Mouse (Mus musculus): ENCODE measurements around the gene Hsd3b6. TPM values are rescaled to one million over a fixed set of nuclear protein-coding genes. Genes with fewer than 3 reads are reported as not detected.
"Not testable (repeated sequence)": the region's sequence is repeated elsewhere in the genome, so short reads cannot be mapped to it uniquely, and the experiment has no call there.

The Hsd3b6 gene
- 100 to 1,000 TPM in 1 of 2 experiments, 10 to 100 TPM in 1; 71.8 to 159 TPM for total RNA-seq (2021)
- long read RNA-seq, experiment 1, transcript Hsd3b6-201 (4 exons, 1,802 nt), result major isoform, 91 of 100 reads
- long read RNA-seq, experiment 1, partial matches to known transcripts, result 2 of 100 reads
- long read RNA-seq, experiment 1, other reads (novel, unspliced or antisense), result 7 of 100 reads
- long read RNA-seq, experiment 2, transcript Hsd3b6-201 (4 exons, 1,802 nt), result major isoform, 35 of 42 reads
- long read RNA-seq, experiment 2, partial matches to known transcripts, result 2 of 42 reads
- long read RNA-seq, experiment 2, other reads (novel, unspliced or antisense), result 4 of 42 reads

GRCm38 (mm10) chr3:98814101-98814670 lies at the start of gene Hsd3b6:
Gene Hsd3b6, minus strand, starts transcription at chr3:98814443.
- peak; percentile 20 to 31 for DNase-seq

- DNase-seq, result no peak
These were observed 48.6 kb upstream of the Hsd3b6 start for GRCm38 (mm10) chr3:98862800-98863199.

GRCm38 (mm10) chr3:98859576-98859975 lies 45.3 kb upstream of the Hsd3b6 start, which contains the start of gene Hsd3b1:
Gene Hsd3b1, minus strand, starts transcription at chr3:98859794.
- DNase-seq, result no peak

- peak in 1 of 2 experiments; percentile 55 for DNase-seq
These were observed 43.8 kb upstream of the Hsd3b6 start for GRCm38 (mm10) chr3:98858051-98858450.

- DNase-seq, result no peak
These were observed 42.6 kb upstream of the Hsd3b6 start for GRCm38 (mm10) chr3:98856892-98857291.

GRCm38 (mm10) chr3:98855160-98855559 lies 40.9 kb upstream of the Hsd3b6 start:
- DNase-seq, result no peak

GRCm38 (mm10) chr3:98853685-98854084 lies 39.4 kb upstream of the Hsd3b6 start:
- DNase-seq, result no peak

GRCm38 (mm10) chr3:98853051-98853450 lies 38.8 kb upstream of the Hsd3b6 start:
- peak in 1 of 2 experiments; percentile 42 for DNase-seq

- DNase-seq, result peak; percentile 43 to 45
These were observed 38.4 kb upstream of the Hsd3b6 start for GRCm38 (mm10) chr3:98852631-98853030.

- DNase-seq, result peak; percentile 41 to 49
These were observed 37.6 kb upstream of the Hsd3b6 start for GRCm38 (mm10) chr3:98851853-98852252.

GRCm38 (mm10) chr3:98850262-98850661 lies 36.0 kb upstream of the Hsd3b6 start:
- peak; percentile 47 to 57 for DNase-seq

- no peak for DNase-seq
These were observed 34.7 kb upstream of the Hsd3b6 start for GRCm38 (mm10) chr3:98848898-98849297.

GRCm38 (mm10) chr3:98812653-98813052 lies 1.6 kb downstream of the Hsd3b6 start:
- DNase-seq, result not testable (repeated sequence)

- not testable (repeated sequence) for DNase-seq
These were observed 9.2 kb downstream of the Hsd3b6 start for GRCm38 (mm10) chr3:98805032-98805431.

GRCm38 (mm10) chr3:98786551-98786950 lies 27.7 kb downstream of the Hsd3b6 start:
- no peak for DNase-seq

- no peak for DNase-seq
These were observed 31.9 kb downstream of the Hsd3b6 start for GRCm38 (mm10) chr3:98782181-98782868.

GRCm38 (mm10) chr3:98780921-98781320 lies 33.3 kb downstream of the Hsd3b6 start:
- no peak for DNase-seq

GRCm38 (mm10) chr3:98764155-98764554 lies 50.1 kb downstream of the Hsd3b6 start:
- peak in 1 of 2 experiments; percentile 3 for DNase-seq

GRCm38 (mm10) chr3:98756836-98757235 lies 57.4 kb downstream of the Hsd3b6 start:
- DNase-seq, result no peak

Measured in adrenal gland, postnatal 36 days (tissue).